Mouse (Mus musculus) lung, postnatal 36 days (tissue): ENCODE measurements around the gene Trappc2l.
"Not testable (repeated sequence)": the region's sequence is repeated elsewhere in the genome, so short reads cannot be mapped to it uniquely, and the experiment has no call there.

ENCODE experiments used
- DNase-seq: peaks from one replicate; pipeline ENCODE4 v3.0.0; 2022; ENCODE audit warnings: mixed read lengths

Gene Trappc2l

GRCm38 (mm10) chr8:122611295-122612133 is at the start of gene Trappc2l, which contains the start of gene Galns:
Gene Trappc2l, plus strand, starts transcription at chr8:122611640.
Gene Galns, minus strand, starts transcription at chr8:122611463.
- DNase-seq, result peak; percentile 98

- DNase-seq, result no peak
Observed at GRCm38 (mm10) chr8:122564363-122565352, 46.8 kb upstream of the Trappc2l start.

GRCm38 (mm10) chr8:122566766-122567165 is 44.7 kb upstream of the Trappc2l start:
- no peak for DNase-seq

- DNase-seq, result peak; percentile 96
Observed at GRCm38 (mm10) chr8:122567361-122568108, 43.9 kb upstream of the Trappc2l start, which contains the start of gene Cdt1. Gene Cdt1, plus strand, starts transcription at chr8:122568015.

GRCm38 (mm10) chr8:122568109-122568504 is 43.3 kb upstream of the Trappc2l start:
- no peak for DNase-seq

GRCm38 (mm10) chr8:122568881-122569309 is 42.5 kb upstream of the Trappc2l start:
- DNase-seq, result no peak

- no peak for DNase-seq
Observed at GRCm38 (mm10) chr8:122569329-122569728, 42.1 kb upstream of the Trappc2l start.

GRCm38 (mm10) chr8:122569996-122570395 is 41.4 kb upstream of the Trappc2l start:
- no peak for DNase-seq

- no peak for DNase-seq
Observed at GRCm38 (mm10) chr8:122571153-122571552, 40.3 kb upstream of the Trappc2l start.

- DNase-seq, result no peak
Observed at GRCm38 (mm10) chr8:122571750-122572267, 39.6 kb upstream of the Trappc2l start.

- no peak for DNase-seq
Observed at GRCm38 (mm10) chr8:122572751-122573150, 38.7 kb upstream of the Trappc2l start.

- DNase-seq, result not testable (repeated sequence)
Observed at GRCm38 (mm10) chr8:122573176-122573575, 38.3 kb upstream of the Trappc2l start.

GRCm38 (mm10) chr8:122573577-122573976 is 37.9 kb upstream of the Trappc2l start:
- no peak for DNase-seq

- DNase-seq, result no peak
Observed at GRCm38 (mm10) chr8:122574264-122574663, 37.2 kb upstream of the Trappc2l start.

GRCm38 (mm10) chr8:122574667-122575251 is 36.7 kb upstream of the Trappc2l start:
- no peak for DNase-seq

- no peak for DNase-seq
Observed at GRCm38 (mm10) chr8:122575286-122575685, 36.2 kb upstream of the Trappc2l start.

GRCm38 (mm10) chr8:122575735-122576647 is 35.4 kb upstream of the Trappc2l start:
- DNase-seq, result no peak

- peak; percentile 98 for DNase-seq
Observed at GRCm38 (mm10) chr8:122576648-122577022, 34.8 kb upstream of the Trappc2l start, which contains the start of gene Aprt. Gene Aprt, minus strand, starts transcription at chr8:122576909.

GRCm38 (mm10) chr8:122577116-122577515 is 34.3 kb upstream of the Trappc2l start:
- no peak for DNase-seq

GRCm38 (mm10) chr8:122579196-122579595 is 32.2 kb upstream of the Trappc2l start:
- no peak for DNase-seq

GRCm38 (mm10) chr8:122580926-122581325 is 30.5 kb upstream of the Trappc2l start:
- no peak for DNase-seq
